Mouse (Mus musculus) T-cell, adult 2 months (primary cell): ENCODE results near the gene Bdh1.

Source experiments
- DNase-seq: peaks from one replicate; pipeline ENCODE4 v3.0.0; 2022; ENCODE audit warnings: low spot score

Bdh1 gene

DNA sequence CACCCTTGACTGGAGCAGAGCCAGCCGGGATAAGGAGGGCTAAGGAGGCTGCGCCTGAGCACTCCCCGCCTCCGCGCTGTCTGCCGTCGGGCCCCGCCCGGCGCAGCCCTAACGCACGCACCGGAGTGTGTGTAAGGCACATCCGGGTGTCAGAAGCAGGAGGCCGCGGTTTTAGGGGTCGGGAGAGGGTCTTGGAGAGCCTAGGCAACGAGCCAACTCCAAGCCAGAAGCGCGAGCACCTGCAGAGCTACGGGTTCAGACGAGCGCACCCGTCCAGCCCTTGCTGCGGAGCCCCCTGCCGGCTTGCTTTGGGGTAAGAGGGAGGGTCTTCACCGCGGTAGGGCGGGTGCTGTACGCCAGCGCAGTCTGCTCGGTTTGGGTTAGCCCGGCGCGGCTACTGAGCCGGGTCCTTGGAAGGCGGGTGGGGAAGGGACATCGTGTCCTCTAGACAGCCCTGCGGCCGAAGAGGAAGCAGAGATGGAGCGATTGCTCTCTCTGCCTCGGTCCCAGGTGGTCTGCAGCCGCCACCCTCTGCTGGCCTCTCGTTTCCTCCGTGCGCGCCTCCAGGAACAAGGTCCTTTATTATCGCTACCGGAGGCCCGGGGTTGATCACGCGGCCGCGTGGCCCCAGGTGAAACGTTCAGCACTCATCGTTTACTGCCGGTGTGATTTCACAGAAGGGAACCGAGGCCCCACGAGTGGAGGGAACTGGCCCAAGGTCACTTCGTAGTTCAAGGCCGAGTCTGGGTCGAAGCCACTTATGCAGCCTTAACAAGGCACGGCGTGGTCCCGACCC is 6.8 kb downstream of the Bdh1 start:
- peak; percentile 75 for DNase-seq

DNA sequence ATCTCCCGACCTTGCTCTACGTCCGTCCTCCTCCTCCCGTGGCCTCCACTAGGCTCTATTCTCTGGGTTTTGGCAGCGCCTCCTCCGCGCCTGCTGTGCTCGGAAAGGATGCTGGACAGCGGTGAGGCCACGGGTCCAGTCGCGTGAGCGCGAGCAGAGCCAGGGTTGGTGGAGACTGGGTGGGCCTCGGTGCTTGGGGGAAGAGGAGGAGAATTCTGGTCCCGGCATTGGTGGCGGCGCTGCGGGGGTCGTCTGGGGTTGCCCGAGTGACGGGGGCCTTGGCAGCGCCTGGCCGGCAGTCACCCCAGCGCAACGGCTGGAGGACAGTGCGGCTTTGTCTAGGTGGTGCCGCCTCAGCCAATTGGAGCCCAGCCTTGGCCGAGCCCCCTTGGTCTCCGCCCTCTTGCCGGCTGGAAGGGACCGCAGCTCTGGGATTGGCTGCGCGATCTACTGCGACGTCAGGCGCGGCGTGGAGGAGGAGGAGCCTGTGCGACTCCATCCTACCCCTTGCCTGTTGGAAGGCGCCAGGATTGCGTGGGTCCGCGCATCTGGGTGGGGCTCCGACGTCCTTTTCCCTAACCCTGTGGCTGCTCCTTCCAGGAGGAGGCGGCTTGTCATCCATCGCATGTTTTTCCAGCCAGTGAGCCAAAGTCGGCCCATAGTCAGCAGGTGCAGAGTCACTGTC is 7.5 kb downstream of the Bdh1 start:
- DNase-seq: peak; percentile 85

DNA sequence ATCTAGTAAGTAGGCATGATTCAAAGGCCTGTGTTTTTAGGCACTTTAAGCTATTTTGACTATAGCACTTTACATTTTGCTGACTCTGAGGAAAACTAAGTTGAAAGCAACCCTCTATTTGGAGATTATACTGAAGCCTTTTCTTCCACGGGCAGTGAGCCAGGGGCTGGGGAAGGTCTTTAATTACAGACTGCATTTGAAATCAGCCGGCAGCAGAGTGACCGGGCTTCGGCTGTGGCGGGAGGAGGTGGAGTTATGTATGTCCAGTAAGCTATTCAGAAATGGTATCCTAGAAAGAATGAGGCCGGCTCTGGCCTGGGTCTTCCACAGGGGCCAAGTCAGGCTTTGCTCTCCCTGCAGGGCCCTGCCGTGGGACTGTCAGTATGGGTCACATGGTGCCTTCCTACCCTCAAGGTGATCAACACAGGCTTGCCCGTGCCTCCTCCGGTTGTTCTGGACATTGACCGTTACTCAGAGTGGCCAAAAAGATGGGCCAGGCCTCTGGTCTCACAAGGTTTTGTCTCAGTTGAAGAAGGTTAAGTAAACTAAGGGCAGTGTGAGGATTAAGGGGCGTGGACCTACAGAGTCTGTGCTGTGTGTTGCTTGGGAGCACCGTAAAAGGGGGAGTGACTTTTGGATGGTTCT is 11.5 kb downstream of the Bdh1 start:
- DNase-seq: no peak

DNA sequence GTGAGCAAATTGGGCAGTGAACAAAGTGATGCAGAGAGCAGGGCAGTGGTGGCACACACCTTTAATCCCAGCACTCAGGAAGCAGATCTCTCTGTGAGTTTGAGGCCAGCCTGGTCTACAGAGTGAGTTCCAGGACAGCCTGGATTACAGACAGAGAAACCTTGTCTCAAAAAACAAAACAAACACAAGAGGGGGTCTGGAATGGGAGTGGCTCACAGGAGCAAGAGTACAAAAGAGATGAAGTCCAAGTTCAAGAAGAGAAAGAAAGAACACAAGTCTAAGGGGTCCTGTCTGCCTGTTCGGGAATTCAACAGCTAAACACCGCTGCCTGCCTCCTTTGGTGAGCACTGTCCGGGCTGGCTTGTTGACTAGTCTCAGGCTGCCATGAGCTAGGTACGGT is 13.1 kb downstream of the Bdh1 start:
- DNase-seq: no peak

DNA sequence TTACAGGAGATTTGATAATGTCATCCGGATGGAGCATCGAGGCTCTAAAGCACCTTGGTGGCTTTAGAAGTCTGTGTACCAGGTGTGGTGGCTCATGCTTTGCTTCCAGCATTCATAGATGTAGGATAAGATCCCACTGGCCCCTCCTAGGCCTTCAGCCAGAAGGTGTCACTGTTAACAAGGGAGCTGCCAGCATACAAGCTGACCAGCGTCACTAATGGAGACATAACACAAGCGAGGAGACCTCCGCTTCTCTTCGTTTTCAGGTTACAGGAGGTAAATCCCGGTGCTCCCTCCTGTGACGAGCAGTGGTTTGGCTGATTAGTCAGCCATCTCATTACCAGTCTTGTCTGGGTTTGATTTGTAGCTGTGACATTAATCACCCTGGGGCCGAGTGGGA is 14.0 kb downstream of the Bdh1 start:
- no peak for DNase-seq

DNA sequence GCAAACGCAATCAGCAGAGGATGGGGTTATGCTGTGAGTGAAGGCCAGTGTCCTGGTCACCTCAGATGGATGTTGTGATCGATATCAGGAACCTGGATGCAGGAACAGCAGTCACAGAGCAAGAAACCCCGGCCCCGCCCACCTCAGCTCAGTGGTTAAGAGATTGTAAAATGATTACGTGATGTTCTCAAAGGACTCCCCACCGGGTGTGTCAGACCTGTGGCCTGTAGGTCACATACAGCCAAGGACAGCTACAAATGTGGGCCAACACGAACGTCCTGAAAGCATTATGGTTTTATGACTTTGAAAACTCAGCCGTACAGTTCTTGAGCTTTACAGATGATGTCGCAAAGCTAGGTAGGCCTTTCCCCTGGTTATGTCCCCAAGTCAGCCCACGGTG is 15.3 kb downstream of the Bdh1 start:
- no peak for DNase-seq

DNA sequence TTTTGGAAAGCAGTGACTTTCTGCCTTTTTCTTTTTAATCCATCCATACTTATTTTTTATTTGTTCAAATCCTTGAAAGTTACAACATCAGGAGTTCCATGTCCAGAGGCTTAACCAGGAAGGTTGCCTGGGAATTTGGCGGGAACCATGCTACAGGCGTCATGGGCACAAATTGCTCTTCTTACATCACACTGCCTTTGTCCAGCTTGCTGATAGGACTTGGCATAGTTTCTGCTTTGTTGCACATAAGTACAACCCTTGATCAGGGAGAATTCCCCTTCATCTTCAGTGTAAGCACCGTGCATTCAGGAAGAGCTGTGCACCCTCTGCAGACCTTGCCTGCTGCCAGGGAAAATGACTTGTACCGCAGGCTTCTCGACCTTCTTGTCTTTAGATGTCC is 17.4 kb downstream of the Bdh1 start:
- DNase-seq: no peak

DNA sequence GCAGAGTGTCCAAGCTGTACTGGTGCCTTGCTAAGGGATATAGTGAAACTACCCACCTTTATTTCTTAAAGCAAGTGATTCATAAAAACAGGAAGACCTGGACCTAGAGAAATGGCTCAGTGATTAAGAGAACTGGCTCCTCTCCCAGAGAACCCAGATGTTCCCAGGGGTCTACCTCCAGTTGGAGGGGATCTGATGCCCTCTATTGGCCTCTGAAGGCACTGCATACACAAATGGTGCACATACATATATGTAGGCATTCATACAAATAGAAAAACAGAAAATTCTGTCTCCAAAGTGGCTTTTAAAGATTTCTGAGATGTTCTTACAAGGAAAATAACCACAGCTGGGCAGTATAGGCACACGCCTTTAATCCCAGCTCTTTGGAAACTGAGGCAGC is 18.0 kb downstream of the Bdh1 start:
- no peak for DNase-seq

DNA sequence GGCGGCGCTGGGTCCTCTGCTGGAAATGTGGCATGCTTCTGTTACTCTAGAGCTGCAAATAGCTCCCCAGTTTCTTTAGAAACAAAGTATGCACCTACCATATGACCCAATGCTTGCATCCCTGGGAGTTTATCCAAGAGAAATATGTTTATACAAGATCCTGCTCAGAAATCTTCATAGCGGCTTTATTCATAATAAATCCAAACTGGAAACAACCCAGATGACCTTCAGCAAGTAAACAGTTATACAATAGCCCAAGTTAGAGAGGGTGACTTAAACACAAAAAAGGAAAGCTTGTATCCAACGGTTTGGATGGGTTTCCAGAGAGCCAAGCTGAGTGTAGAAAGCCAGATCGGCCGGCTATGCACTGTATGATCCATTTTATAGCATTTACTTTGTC is 22.4 kb downstream of the Bdh1 start:
- no peak for DNase-seq

DNA sequence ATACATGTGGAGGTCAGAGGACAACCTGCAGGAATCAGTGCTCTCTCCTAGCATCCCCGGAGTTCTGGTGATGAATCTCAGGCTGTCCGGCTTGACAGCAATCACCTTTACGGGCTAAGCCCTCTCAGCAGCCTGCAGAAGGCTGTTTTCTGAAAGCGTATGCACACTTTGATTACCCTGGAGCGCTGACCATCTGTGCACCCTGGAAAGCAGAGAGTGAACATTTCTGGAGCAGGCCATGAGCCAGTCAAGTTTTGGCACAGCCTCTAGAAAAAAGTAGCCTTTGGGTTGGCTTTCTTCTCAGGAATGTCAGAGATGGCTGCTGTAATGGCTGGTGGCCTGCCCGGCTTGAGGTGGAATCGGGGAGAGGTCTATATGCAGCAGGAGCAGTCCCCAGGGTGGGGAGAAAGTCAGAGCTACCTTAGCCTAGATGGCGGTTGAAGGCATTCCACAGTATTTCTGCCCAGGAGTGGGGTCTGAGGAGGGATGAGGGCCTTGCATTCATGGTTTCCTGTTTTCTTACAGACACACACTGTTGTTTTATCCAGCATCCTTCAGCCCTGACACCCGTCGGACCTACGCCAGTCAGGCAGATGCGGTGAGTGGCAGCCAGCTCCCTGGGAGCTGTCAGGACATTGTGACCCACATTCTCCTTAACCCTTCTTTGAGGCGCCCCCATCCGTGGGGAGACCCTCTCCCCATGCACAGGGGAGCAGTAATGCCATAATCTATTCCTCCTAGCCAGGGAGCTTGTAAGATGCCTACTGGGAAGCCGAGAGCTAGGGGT is 24.2 kb downstream of the Bdh1 start:
- DNase-seq: no peak

DNA sequence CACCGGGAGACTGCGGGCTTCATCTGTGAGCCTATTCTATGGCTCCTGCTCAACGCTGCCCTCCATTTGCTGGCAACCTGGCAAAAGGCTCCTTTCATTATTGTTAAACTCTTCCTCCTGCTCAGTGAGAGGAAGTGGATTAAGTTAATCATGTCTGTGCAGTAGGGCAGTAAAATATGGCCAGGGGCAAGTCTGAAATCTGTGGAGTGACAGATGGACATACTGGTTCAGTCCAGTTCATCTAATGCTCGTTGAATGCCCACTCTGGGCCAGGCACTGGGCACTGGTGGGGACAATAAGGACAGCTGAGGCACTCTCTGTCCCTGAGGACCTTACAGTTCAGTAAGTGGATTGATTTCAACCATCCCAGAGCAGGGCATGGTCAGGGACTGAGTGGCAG is 27.9 kb downstream of the Bdh1 start:
- DNase-seq: no peak

DNA sequence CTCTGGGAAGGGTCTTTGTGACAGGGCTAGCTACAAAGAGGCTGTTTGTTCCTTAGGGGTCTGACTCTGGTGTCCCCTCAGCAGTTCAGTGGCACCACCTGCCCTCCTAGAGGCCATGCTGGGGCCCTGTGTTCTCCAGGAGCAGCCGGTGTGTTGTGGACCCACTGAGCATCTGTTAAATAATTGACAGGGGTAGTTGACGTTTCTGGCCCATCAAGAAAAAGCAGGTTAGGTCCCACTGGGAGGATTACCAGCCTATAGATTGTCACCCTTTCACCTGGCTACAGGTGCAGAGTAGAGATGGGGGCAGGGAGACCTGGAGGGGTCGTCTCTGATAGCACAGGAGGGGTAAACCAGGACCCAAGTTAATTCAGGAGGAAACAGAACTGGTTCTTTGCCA is 29.2 kb downstream of the Bdh1 start:
- DNase-seq: no peak

DNA sequence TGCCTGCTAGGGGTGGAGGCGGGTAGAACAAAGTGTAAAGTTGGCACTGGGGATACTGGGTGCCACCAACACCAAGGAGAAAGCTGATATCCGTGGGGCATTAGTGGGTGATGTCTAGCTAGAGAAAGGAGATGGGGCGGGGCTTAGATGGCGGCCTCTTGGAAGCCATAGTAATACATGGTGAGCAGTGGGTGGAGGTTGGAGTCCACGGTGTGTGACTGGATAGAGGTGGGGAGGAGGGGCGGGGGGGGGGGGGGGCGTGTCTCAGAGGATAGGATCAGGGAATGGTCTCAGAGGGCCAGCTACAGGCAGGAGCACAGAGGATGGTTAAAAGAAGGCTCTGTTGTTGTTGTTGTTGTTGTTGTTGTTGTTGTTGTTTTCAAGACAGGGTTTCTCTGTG is 30.4 kb downstream of the Bdh1 start:
- no peak for DNase-seq

DNA sequence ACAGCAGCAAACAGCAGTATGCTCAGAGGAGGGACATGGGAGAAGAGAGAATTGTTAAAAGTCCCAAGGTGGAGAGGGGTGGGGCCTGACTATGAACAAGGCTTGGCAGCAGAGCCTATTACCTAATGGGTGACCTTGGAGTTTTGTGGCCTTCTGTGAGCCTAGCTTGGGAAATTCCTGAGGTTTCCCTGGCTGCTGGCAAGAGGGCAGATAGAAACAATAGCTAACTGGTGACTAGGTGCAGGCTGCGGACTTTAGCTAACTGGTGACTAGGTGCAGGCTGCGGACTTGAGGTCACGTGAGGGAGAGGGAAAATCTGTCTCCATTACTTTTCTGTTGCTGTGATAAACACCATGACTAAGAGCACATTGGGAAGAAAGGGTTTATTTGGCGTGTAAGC is 31.9 kb downstream of the Bdh1 start:
- DNase-seq: no peak

DNA sequence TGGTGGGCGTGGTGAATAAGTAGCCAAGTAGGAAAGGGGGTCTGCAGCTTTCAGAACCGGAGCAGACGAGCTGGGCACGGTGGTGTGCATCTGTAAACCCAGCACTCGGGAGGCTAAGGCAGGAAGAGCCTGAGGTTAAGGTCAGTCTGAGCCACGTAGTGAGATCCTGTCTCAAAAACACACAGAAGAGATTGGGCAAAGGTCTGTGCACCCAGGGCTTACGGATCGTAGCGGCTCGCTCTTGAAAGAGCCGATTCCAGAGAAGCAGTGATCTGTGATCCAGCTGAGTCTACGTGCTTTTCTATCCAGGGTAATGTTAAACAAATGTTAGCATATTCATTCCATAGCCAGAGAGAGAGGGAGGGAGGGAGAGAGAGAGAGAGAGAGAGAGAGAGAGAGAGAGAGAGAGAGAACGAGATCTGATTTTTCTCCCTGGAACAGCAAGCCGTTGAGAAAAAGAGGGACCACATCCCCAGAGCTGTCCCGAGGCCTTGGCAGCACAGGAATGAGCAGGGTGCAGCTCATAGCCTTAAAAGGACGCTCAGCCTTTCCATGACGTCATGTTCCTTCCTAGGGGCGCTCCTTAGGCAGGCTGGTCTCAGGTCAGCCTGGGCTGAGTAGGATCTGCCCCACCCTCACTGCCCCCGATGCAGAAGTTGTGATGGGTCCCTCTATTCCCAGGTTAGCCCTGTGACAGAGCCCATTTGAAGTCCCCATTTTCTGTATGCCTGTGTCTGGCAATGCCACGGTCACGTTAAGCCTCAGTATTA is 33.4 kb downstream of the Bdh1 start:
- no peak for DNase-seq

DNA sequence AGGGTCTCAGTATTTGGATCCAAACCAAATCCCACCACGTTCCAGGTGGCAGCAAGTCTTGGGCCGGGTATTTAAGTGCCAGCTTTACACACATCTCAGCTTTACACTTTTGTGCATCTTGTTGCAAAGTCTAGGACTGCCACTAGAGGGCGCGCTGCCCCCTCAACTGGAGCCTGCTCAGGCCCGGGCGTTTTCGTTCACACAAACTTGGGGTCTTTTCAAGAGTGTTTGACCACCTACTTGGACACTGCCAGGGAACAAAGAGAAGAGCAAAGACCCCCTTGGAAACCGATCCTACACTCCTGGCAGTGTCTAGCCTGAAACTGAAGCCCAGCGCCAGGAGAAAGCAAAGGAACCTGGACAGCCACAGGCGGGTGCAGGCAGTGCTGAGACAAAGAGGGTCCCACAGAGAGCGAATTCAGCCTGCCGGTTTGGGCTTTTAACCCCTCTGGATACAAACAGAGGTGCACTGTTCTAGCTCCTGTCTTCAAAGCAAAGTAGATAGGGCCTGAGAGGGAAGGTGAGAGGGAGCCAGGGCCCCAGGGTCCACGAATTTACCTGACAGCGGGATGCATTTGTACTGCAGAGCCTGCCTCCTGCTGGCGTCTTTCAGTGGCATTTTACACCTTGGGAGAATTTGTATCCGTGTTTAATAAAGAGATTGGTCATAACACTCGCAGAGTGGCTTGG is 36.3 kb downstream of the Bdh1 start:
- DNase-seq: peak; percentile 28

DNA sequence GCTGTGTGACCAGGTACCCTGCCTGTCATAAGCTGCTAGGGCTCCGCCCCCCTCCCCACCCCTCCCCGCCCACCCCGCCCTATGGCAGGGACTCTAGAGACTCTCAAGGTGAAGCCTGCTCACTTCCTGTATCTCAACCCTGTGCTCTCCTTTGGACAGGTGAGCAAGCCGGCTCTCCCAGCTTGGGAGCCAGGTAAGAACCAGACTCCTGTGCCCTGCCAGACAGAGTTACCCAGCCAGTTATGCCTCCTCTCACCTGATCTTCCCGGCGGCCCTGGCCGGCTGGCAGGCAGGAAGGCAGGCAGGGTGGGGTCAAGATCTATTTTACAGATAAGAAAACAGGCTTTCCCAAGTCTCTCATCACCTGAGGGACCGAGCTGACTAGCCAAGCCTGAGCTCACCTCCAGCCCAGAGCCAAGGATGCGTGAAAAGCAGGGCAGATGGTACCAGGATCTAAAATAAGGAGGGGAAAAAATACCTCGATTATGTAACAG is 37.9 kb downstream of the Bdh1 start:
- no peak for DNase-seq

DNA sequence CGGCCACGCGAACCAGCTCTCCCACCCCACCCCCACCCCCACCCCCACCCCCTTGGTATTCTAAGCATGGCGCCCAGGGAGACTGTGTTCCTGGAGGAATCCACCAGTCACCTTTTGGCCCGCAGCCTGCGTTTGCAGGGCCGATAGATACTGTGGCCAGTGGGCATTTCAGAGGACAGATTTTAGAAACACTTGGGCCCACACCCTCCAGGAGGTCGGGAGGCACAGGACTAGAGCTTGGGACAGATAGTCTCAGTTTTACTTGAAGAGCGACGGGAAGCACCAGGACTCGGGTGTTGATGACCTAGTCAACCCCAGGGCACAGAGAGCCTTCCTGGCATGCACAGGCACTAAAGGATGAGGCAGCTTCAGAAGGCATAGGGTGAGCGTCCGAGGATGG is 38.4 kb downstream of the Bdh1 start:
- DNase-seq: no peak

DNA sequence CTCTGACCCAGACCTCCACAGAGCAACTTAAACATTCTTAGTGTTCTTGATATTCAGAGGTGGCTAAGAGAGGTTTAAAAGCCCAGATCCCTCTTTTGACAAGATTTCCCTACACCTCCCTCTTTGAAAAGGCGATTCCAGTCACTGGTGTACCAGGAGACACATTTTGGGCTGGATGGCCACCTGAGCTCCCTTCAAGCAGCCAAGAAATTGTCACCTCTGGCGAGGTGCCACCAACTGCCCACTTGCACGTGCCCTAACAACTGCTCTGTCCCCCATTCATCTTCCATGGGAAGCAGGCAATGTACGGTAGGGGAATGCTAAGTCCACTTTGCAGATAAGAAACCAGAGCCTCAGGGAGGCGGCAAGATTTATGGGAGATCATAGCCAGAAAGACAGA is 39.0 kb downstream of the Bdh1 start:
- no peak for DNase-seq

DNA sequence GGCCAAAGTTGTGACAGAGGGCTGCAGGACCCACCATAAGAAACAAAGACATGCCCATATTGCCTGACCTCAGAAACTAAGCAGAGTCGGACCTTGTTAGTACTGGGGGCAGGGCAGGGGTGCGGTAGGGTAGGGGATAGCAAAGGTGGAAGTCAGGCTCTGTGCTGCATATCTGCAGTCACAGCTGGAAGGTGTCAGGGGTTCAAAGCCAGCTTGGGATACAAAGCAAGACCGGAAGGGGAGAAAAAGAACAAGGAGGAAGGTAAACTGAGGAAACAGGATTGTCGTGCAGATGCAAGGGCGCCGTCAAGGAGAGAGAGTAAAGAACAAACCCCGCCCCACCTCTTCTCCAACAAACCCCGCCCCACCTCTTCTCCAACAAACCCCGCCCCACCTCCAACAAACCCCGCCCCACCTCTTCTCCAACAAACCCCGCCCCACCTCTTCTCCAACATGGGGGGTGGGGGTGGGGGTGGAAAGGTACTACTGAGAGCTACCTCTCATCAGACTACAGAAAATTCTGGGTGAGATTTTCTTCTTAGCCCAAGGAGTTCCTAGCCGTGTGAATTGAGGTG is 40.1 kb downstream of the Bdh1 start:
- no peak for DNase-seq

DNA sequence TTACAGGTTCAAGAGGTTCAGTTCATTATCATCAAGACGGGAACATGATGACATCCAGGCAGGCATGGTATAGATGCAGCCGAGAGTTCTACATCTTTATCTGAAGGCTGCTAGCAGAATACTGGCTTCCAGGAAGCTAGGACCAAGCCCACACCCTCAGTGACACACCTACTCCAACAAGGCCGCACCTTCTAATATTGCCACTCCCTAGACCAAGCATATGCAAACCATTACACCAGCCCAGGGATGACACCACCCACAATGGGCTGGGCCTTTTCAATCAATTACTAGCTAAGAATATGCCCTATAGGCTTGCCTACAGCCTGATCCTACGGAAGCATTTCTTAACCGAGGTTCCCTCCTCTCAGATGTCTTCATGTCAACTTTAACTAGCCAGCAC is 42.9 kb downstream of the Bdh1 start:
- no peak for DNase-seq
